Mouse (Mus musculus): ENCODE results near the gene Pde6d.
"Not testable (repeated sequence)": the region's sequence is repeated elsewhere in the genome, so short reads cannot be mapped to it uniquely, and the experiment has no call there.

- TF ChIP-seq CTCF (conservative IDR thresholded peaks at IDR 0.05; ENCODE audit: insufficient read depth, insufficient read length, low read depth, low read length); POLR2A (IDR thresholded peaks at IDR 0.05; ENCODE audit: low read depth, low read length): not testable (repeated sequence)
Observed at GRCm38 (mm10) chr1:86513031-86513430, 69.4 kb downstream of the Pde6d start.

All from kidney, adult 2 months (tissue).